Mouse (Mus musculus) ES-E14 (cell line): ENCODE measurements around the gene Srpk1. TPM values are rescaled to one million over a fixed set of nuclear protein-coding genes. Genes with fewer than 3 reads are reported as not detected.
A peak's percentile ranks its signal among the peaks of the same experiment; 100 is the strongest.
"Not testable (repeated sequence)": the region's sequence is repeated elsewhere in the genome, so short reads cannot be mapped to it uniquely, and the experiment has no call there.

Experiments
- DNase-seq: peaks from one replicate; pipeline ENCODE4 v3.0.0-alpha.2; 2013; ENCODE audit warnings: low read depth, low spot score
- H3K27ac ChIP-seq: 2 replicates; pipeline ENCODE4 v1.5.1; 2012; ENCODE audit warnings: low read depth, mild to moderate bottlenecking, low read length, moderate library complexity, mixed read lengths; ENCODE audit not compliant: poor library complexity, insufficient read depth, severe bottlenecking
- H3K36me3 ChIP-seq: 2 replicates; pipeline ENCODE4 v1.6.1; 2012; ENCODE audit warnings: mild to moderate bottlenecking, low read length, moderate library complexity, mixed read lengths; ENCODE audit not compliant: control insufficient read depth, poor library complexity, insufficient read depth, severe bottlenecking
- H3K4me1 ChIP-seq, 2 experiments: fragments of 150-350 bp in 1 of 2; sonication (generic) in 1 of 2; 2 replicates each; pipeline ENCODE4 v1.6.1; 2012; ENCODE audit warnings: low read length in 2 of 2, mild to moderate bottlenecking in 1 of 2, mixed read lengths in 1 of 2; ENCODE audit not compliant: control insufficient read depth in 2 of 2, insufficient read depth in 2 of 2, poor library complexity in 1 of 2
- H3K4me3 ChIP-seq, 2 experiments: fragments of 150-350 bp in 1 of 2; sonication (generic) in 1 of 2; 2 replicates each; pipeline ENCODE4 v1.5.1; 2012; ENCODE audit warnings: low read length in 2 of 2, low read depth in 1 of 2, mild to moderate bottlenecking in 1 of 2, mixed read lengths in 1 of 2; ENCODE audit not compliant: insufficient read depth in 1 of 2, poor library complexity in 1 of 2, severe bottlenecking in 1 of 2
- H3K9ac ChIP-seq: 2 replicates; pipeline ENCODE4 v1.6.1; 2012; ENCODE audit warnings: low read depth, mild to moderate bottlenecking, low read length, mixed read lengths; ENCODE audit not compliant: poor library complexity, insufficient read depth, severe bottlenecking
- H3K9me3 ChIP-seq: fragments of 150-350 bp; sonication (generic); 2 replicates; pipeline ENCODE4 v1.6.1; 2012; ENCODE audit warnings: low read depth, mild to moderate bottlenecking, low read length; ENCODE audit not compliant: control insufficient read depth, insufficient read depth
- CHD2 ChIP-seq: IDR thresholded peaks from 2 replicates; pipeline ENCODE4 v1.6.1; 2014; ENCODE audit warnings: mild to moderate bottlenecking, low read depth, low read length, inconsistent platforms
- HCFC1 ChIP-seq: IDR thresholded peaks from 2 replicates; pipeline ENCODE4 v1.6.1; 2012; ENCODE audit warnings: low read length, inconsistent platforms, borderline replicate concordance; ENCODE audit not compliant: insufficient read depth
- MAFK ChIP-seq: IDR thresholded peaks from 2 replicates; pipeline ENCODE4 v1.6.1; 2014; ENCODE audit warnings: mild to moderate bottlenecking, low read depth, low read length, inconsistent platforms; ENCODE audit not compliant: insufficient read depth
- ZC3H11A ChIP-seq: IDR thresholded peaks from 2 replicates; pipeline ENCODE4 v1.6.1; 2012; ENCODE audit warnings: low read depth, mild to moderate bottlenecking, inconsistent platforms, low read length, borderline replicate concordance
- ZNF384 ChIP-seq: IDR thresholded peaks from 2 replicates; pipeline ENCODE4 v1.6.1; 2012; ENCODE audit warnings: low read depth, low read length, inconsistent platforms
- in situ Hi-C, 2 experiments: fragments of 600-800 bp; cut with MboI; formaldehyde crosslinking; loops; one replicate each; pipeline ENCODE4 v1.15.1; 2025; ENCODE audit warnings: low sequenced_read_pairs in 2 of 2, inconsistent platforms in 1 of 2; ENCODE audit not compliant: unreplicated experiment in 2 of 2
- total RNA-seq: library from RNA; depleted of rRNA; stranded (reverse); fragments of 300-350 nt; gene quantifications from 2 replicates; pipeline ENCODE4 v1.2.3, GENCODE M21; 2012

The Srpk1 gene
- total RNA-seq, 1 experiment: 115 TPM

GRCm38 (mm10) chr17:28557772-28558171 is 64.7 kb downstream of the Srpk1 start:
- H3K27ac ChIP-seq: no peak overlapping the region
- no peak for TF ChIP-seq ZC3H11A
- no peak for TF ChIP-seq HCFC1
- no peak for TF ChIP-seq ZNF384
- TF ChIP-seq CHD2: no peak
- TF ChIP-seq MAFK: no peak
- in situ Hi-C loops: no loop called here
- H3K36me3 ChIP-seq: no peaks in the 10 kb centered on the region
- DNase-seq: no peak
- no peak overlapping the region for H3K9ac ChIP-seq
- no peak overlapping the region for H3K4me3 ChIP-seq
- peaks cover 3 to 24% of the 10 kb centered on the region in 2 experiments; a peak in 3 of 4 replicates for H3K4me1 ChIP-seq
- H3K9me3 ChIP-seq: no peaks in the 10 kb centered on the region

- Histone ChIP-seq H3K27ac (no peak overlapping the region), H3K4me1 (peaks cover 3 to 24% of the 10 kb centered on the region in 2 experiments; a peak in 3 of 4 replicates), H3K9me3 (no peaks in the 10 kb centered on the region), H3K36me3 (no peaks in the 10 kb centered on the region), H3K4me3 (no peak overlapping the region), H3K9ac (no peak overlapping the region)
- no peak for DNase-seq
- TF ChIP-seq CHD2 (no peak), ZC3H11A (no peak), MAFK (no peak), ZNF384 (no peak), HCFC1 (no peak)
- in situ Hi-C loops: no loop called here
These were observed 65.7 kb downstream of the Srpk1 start for GRCm38 (mm10) chr17:28556635-28557396.

GRCm38 (mm10) chr17:28554021-28554420 is 68.5 kb downstream of the Srpk1 start:
- H3K27ac ChIP-seq, H3K9ac ChIP-seq, H3K36me3 ChIP-seq, DNase-seq, H3K4me3 ChIP-seq, H3K9me3 ChIP-seq, in situ Hi-C loops: not testable (repeated sequence)
- peaks cover 3 to 24% of the 10 kb centered on the region in 2 experiments; a peak in 3 of 4 replicates for H3K4me1 ChIP-seq

GRCm38 (mm10) chr17:28553040-28553793 is 69.3 kb downstream of the Srpk1 start:
- H3K9me3 ChIP-seq: no peaks in the 10 kb centered on the region
- TF ChIP-seq HCFC1 (no peak), CHD2 (0 out of 2 replicates have a peak, but pooled peaks have one; percentile 13), ZC3H11A (peak; percentile 45), ZNF384 (peak; percentile 66; the same call in 1 of the 2 replicates), MAFK (0 out of 2 replicates have a peak, but pooled peaks have one; percentile 41)
- peak; percentile 60 for DNase-seq
- no peak overlapping the region; the same call in 1 of the 2 replicates for H3K9ac ChIP-seq
- no peak overlapping the region; the same call in 1 of the 2 replicates for H3K27ac ChIP-seq
- H3K4me1 ChIP-seq: peaks cover 3 to 28% of the 10 kb centered on the region in 2 experiments; a peak in 3 of 4 replicates
- in situ Hi-C loops: no loop called here
- no peaks in the 10 kb centered on the region for H3K36me3 ChIP-seq
- no peak overlapping the region for H3K4me3 ChIP-seq
